Mouse (Mus musculus) CD4-positive, CD25-positive, alpha-beta regulatory T cell, adult 9 weeks (primary cell): ENCODE results near the gene Gpx5. TPM values are rescaled to one million over a fixed set of nuclear protein-coding genes. Genes with fewer than 3 reads are reported as not detected.

Source experiments
- polyA plus RNA-seq: library from polyadenylated mRNA; unstranded; fragments of 100-300 nt; shearing (Covaris generic); gene quantifications from one replicate; pipeline ENCODE4 v1.2.1, GENCODE M21; 2017

Gpx5 gene
- polyA plus RNA-seq: not detected

GRCm38 (mm10) chr13:21292631-21293030, at the start of gene Gpx5:
Gene Gpx5 (minus strand): TSS chr13:21292731.

GRCm38 (mm10) chr13:21311926-21312325, 19.4 kb upstream of the Gpx5 start, which contains the start of gene Gpx6:
Gene Gpx6 (plus strand): TSS chr13:21312125.

Other genes starting within 250 kb of the Gpx5 start
- gene Olfr1370, start 217.8 kb downstream of the Gpx5 start, polyA plus RNA-seq: not detected
- 0.07 TPM for gene Olfr1369-ps1, start 181.2 kb downstream of the Gpx5 start, polyA plus RNA-seq
- not detected for gene Olfr263, start 163.1 kb downstream of the Gpx5 start, polyA plus RNA-seq
- not detected for gene Olfr1368, start 146.9 kb downstream of the Gpx5 start, polyA plus RNA-seq
- gene Trim27, start 113.3 kb downstream of the Gpx5 start, polyA plus RNA-seq: 18.2 TPM
- not detected for gene Gpx6, start 19.4 kb upstream of the Gpx5 start, polyA plus RNA-seq
- not detected for gene Olfr1367, start 54.2 kb upstream of the Gpx5 start, polyA plus RNA-seq
- 11.6 TPM for gene Zscan12, start 70.1 kb upstream of the Gpx5 start, polyA plus RNA-seq
- gene Zkscan3, start 110.0 kb upstream of the Gpx5 start, polyA plus RNA-seq: 49.9 TPM
- 0.84 TPM for gene Pgbd1, start 148.3 kb upstream of the Gpx5 start, polyA plus RNA-seq
- gene Zscan26, start 161.0 kb upstream of the Gpx5 start, polyA plus RNA-seq: 11.3 TPM
- 0.25 TPM for gene Nkapl, start 175.8 kb upstream of the Gpx5 start, polyA plus RNA-seq
- gene Zkscan4, start 186.2 kb upstream of the Gpx5 start, polyA plus RNA-seq: not detected
- not detected for gene Gm10065, start 186.7 kb upstream of the Gpx5 start, polyA plus RNA-seq
- 0.15 TPM for gene AK157302, start 202.5 kb upstream of the Gpx5 start, polyA plus RNA-seq
- gene Gm11273, start 208.7 kb upstream of the Gpx5 start, polyA plus RNA-seq: 23.5 TPM
- gene Zkscan8, start 238.4 kb upstream of the Gpx5 start, polyA plus RNA-seq: 7.7 TPM